In genomic region chr13:69595911-69596310, GRCm38 (mm10) we compare ENCODE assay signal across 24 mouse cellular contexts.
"Had no signal": no experiment of that assay in that cellular context is flagged by ENCODE, and none has a peak within 500 bp of the region (broad histone marks: within the 10 kb centered on the region; RNA-seq: fewer than 3 reads in every experiment).

No protein-coding gene starts in this region.

- H3K27me3 ChIP-seq: embryonic facial prominence, embryonic 12.5 days; embryonic facial prominence, embryonic 13.5 days; embryonic facial prominence, embryonic 15.5 days; forebrain, embryonic 12.5 days; forebrain, embryonic 13.5 days; forebrain, embryonic 15.5 days had no signal

- H3K27ac ChIP-seq: embryonic facial prominence, embryonic 10.5 days; embryonic facial prominence, embryonic 12.5 days; embryonic facial prominence, embryonic 13.5 days; embryonic facial prominence, embryonic 15.5 days; forebrain, embryonic 10.5 days; forebrain, embryonic 12.5 days; forebrain, embryonic 13.5 days; forebrain, embryonic 15.5 days; gastrocnemius, adult 2 months; heart, adult 2 months; heart, embryonic 10.5 days had no signal

- H3K4me3 ChIP-seq: embryonic facial prominence, embryonic 10.5 days; embryonic facial prominence, embryonic 12.5 days; embryonic facial prominence, embryonic 13.5 days; embryonic facial prominence, embryonic 15.5 days; erythroblast, embryonic 14.5 days; forebrain, embryonic 10.5 days; forebrain, embryonic 12.5 days; forebrain, embryonic 13.5 days; forebrain, embryonic 15.5 days; gastrocnemius, adult 2 months; heart, adult 2 months; heart, embryonic 10.5 days had no signal

- H3K4me1 ChIP-seq: embryonic facial prominence, embryonic 10.5 days; embryonic facial prominence, embryonic 13.5 days; forebrain, embryonic 10.5 days; forebrain, embryonic 12.5 days; forebrain, embryonic 13.5 days; forebrain, embryonic 15.5 days had no signal

- H3K9ac ChIP-seq: embryonic facial prominence, embryonic 12.5 days; embryonic facial prominence, embryonic 13.5 days; embryonic facial prominence, embryonic 15.5 days; forebrain, embryonic 13.5 days; forebrain, embryonic 15.5 days; forebrain, postnatal 0 days had no signal

- H3K36me3 ChIP-seq: embryonic facial prominence, embryonic 10.5 days; embryonic facial prominence, embryonic 12.5 days; embryonic facial prominence, embryonic 13.5 days; embryonic facial prominence, embryonic 15.5 days; forebrain, embryonic 10.5 days; forebrain, embryonic 15.5 days; heart, embryonic 10.5 days had no signal

- DNase-seq: cerebellum, postnatal 10 days; cerebellum, postnatal 14 days; cerebellum, postnatal 25 days; cerebellum, postnatal 36 days; embryo, embryonic 11 days; forebrain, postnatal 0 days; gastrocnemius, adult 2 months; gastrocnemius, postnatal 10 days; gastrocnemius, postnatal 14 days; gastrocnemius, postnatal 25 days; gastrocnemius, postnatal 36 days; heart, adult 11 months; heart, adult 18-20 months; heart, adult 2 months had no signal
